Mouse (Mus musculus) liver, embryonic 14.5 days (tissue): ENCODE data around the gene P3h3.

ENCODE experiments used
- CTCF ChIP-seq: IDR thresholded peaks from 2 replicates; pipeline ENCODE4 v1.5.1; 2016; ENCODE audit warnings: antibody characterized with exemption, low read depth, control low read depth
- EP300 ChIP-seq: IDR thresholded peaks from 2 replicates; pipeline ENCODE4 v1.6.1; 2016; ENCODE audit warnings: antibody characterized with exemption, low read depth

GRCm38 (mm10) chr6:124879390-124879789 is 21.8 kb upstream of the P3h3 start:
- TF ChIP-seq CTCF (no peak), EP300 (no peak)
